23 mouse cellular contexts compared by ENCODE assay signal in genomic region chr1:75231664-75232152, GRCm38 (mm10). TPM values are rescaled to one million over a fixed set of nuclear protein-coding genes. Genes with fewer than 3 reads are reported as not detected.
DNase-seq lines count a peak whose midpoint lies in the region; ATAC-seq and TF ChIP-seq lines count a peak whose summit lies in the region.
"Had no signal": no experiment of that assay in that cellular context is flagged by ENCODE, and none has a peak within 500 bp of the region (broad histone marks: within the 10 kb centered on the region; RNA-seq: fewer than 3 reads in every experiment).

A630095N17Rik (minus strand) TSS chr1:75232102.

- H3K79me3 ChIP-seq in C2C12 (ENCODE audit: low read depth): no peaks in the 10 kb centered on the region

- no peaks in the 10 kb centered on the region for H3K27me3 ChIP-seq in limb, embryonic 15.5 days
- no peaks in the 10 kb centered on the region for H3K27me3 ChIP-seq in limb, embryonic 10.5 days (ENCODE audit: low read depth, poor library complexity, severe bottlenecking)
- H3K27me3 ChIP-seq in megakaryocyte, embryonic 14.5 days (replicated peaks): no peaks in the 10 kb centered on the region
- H3K27me3 ChIP-seq in C2C12 (ENCODE audit: control insufficient read depth, insufficient read depth, insufficient read length): no peaks in the 10 kb centered on the region
- no peaks in the 10 kb centered on the region for H3K27me3 ChIP-seq in stomach, embryonic 15.5 days (replicated peaks)
- H3K27me3 ChIP-seq: heart, embryonic 12.5 days had no signal

- WGBS in limb, embryonic 15.5 days: 53% methylated on average over 5 of the region's 5 CpGs
- WGBS in limb, embryonic 10.5 days: 72% methylated on average over 5 of the region's 5 CpGs
- WGBS in stomach, embryonic 15.5 days: 67% methylated on average over 5 of the region's 5 CpGs

- no peak within 1 kb of the TSS for H3K9ac ChIP-seq in limb, embryonic 15.5 days
- no peak within 1 kb of the TSS for H3K9ac ChIP-seq in stomach, embryonic 15.5 days
- H3K9ac ChIP-seq: forebrain, embryonic 12.5 days; heart, embryonic 12.5 days; hindbrain, embryonic 14.5 days had no signal

- no peak within 1 kb of the TSS for H3K4me2 ChIP-seq in limb, embryonic 15.5 days
- H3K4me2 ChIP-seq in stomach, embryonic 15.5 days: no peak within 1 kb of the TSS
- H3K4me2 ChIP-seq: forebrain, embryonic 12.5 days; heart, embryonic 12.5 days; hindbrain, embryonic 14.5 days had no signal

- H3K4me1 ChIP-seq in limb, embryonic 15.5 days: peaks cover 6% of the 10 kb centered on the region
- H3K4me1 ChIP-seq in limb, embryonic 10.5 days: peaks cover 18% of the 10 kb centered on the region
- peaks cover 96% of the 10 kb centered on the region for H3K4me1 ChIP-seq in megakaryocyte, embryonic 14.5 days
- H3K4me1 ChIP-seq in stomach, embryonic 15.5 days: 0 out of 2 replicates have a peak, but pooled peaks cover 5% of the 10 kb centered on the region

- H3ac ChIP-seq in C2C12 (ENCODE audit: control insufficient read depth, insufficient read length, low read depth): peak within 1 kb of the TSS; percentile 19

- H3K9me3 ChIP-seq in limb, embryonic 15.5 days: no peaks in the 10 kb centered on the region
- H3K9me3 ChIP-seq in limb, embryonic 10.5 days (replicated peaks): no peaks in the 10 kb centered on the region
- H3K9me3 ChIP-seq in megakaryocyte, embryonic 14.5 days: no peaks in the 10 kb centered on the region
- H3K9me3 ChIP-seq in stomach, embryonic 15.5 days: no peaks in the 10 kb centered on the region
- H3K9me3 ChIP-seq: forebrain, embryonic 12.5 days; G1E; heart, embryonic 12.5 days; hindbrain, embryonic 10.5 days had no signal

- TF ChIP-seq CTCF in C2C12 (IDR thresholded peaks at IDR 0.05; ENCODE audit: control insufficient read depth, insufficient read depth, insufficient read length): no peak

- no peak within 1 kb of the TSS for H3K4me3 ChIP-seq in limb, embryonic 15.5 days
- H3K4me3 ChIP-seq in limb, embryonic 10.5 days: no peak within 1 kb of the TSS
- H3K4me3 ChIP-seq in megakaryocyte, embryonic 14.5 days (replicated peaks): peak within 1 kb of the TSS; percentile 56
- H3K4me3 ChIP-seq in C2C12 (ENCODE audit: insufficient read depth, poor library complexity, severe bottlenecking): no peak within 1 kb of the TSS
- no peak within 1 kb of the TSS for H3K4me3 ChIP-seq in stomach, embryonic 15.5 days (replicated peaks)
- H3K4me3 ChIP-seq: forebrain, embryonic 12.5 days; heart, adult 2 months; heart, embryonic 12.5 days; hindbrain, embryonic 10.5 days had no signal

- peak within 1 kb of the TSS; percentile 18; the same call in 1 of the 2 replicates for H3K27ac ChIP-seq in limb, embryonic 15.5 days
- no peak within 1 kb of the TSS for H3K27ac ChIP-seq in limb, embryonic 10.5 days
- 0 out of 2 replicates have a peak within 1 kb of the TSS, but pooled peaks have one; percentile 1 for H3K27ac ChIP-seq in stomach, embryonic 15.5 days
- H3K27ac ChIP-seq: forebrain, embryonic 12.5 days; heart, adult 2 months; hindbrain, embryonic 10.5 days; hindbrain, embryonic 14.5 days had no signal

- no peak for ATAC-seq in limb, embryonic 15.5 days (ENCODE audit: insufficient number of reproducible peaks, low FRiP score, low TSS enrichment, low read depth)
- ATAC-seq in megakaryocyte, adult 5-6 weeks (ENCODE audit: poor library complexity, severe bottlenecking): no peak
- no peak for ATAC-seq in stomach, embryonic 15.5 days (ENCODE audit: insufficient read depth, low FRiP score, low read depth)
- ATAC-seq: forebrain, embryonic 16.5 days had no signal

- no peaks in the 10 kb centered on the region for H3K36me3 ChIP-seq in limb, embryonic 15.5 days
- H3K36me3 ChIP-seq in limb, embryonic 10.5 days: no peaks in the 10 kb centered on the region
- peaks cover 2% of the 10 kb centered on the region for H3K36me3 ChIP-seq in megakaryocyte, embryonic 14.5 days (replicated peaks; ENCODE audit: low read length)
- H3K36me3 ChIP-seq in C2C12 (ENCODE audit: control insufficient read depth, insufficient read depth): no peaks in the 10 kb centered on the region
- H3K36me3 ChIP-seq in stomach, embryonic 15.5 days: no peaks in the 10 kb centered on the region
- H3K36me3 ChIP-seq: forebrain, embryonic 12.5 days; G1E; heart, embryonic 12.5 days; hindbrain, embryonic 10.5 days had no signal

- no peaks in the 10 kb centered on the region for H3K79me2 ChIP-seq in C2C12 (ENCODE audit: control insufficient read depth, insufficient read depth)

- DNase-seq in limb, embryonic 10.5 days (ENCODE audit: low spot score): no peak
- no peak for DNase-seq in cerebellum, adult 11-12 months
- DNase-seq in heart, adult 11 months: no peak
- DNase-seq: adrenal gland, postnatal 25 days; cerebellum, adult 2 months; cerebellum, postnatal 10 days; gastrocnemius, postnatal 10 days; heart, adult 2 months had no signal

TF ChIP-seq in C2C12, 6 proteins besides CTCF, POLR2A, EP300 and RAD21:
- TF ChIP-seq CEBPB (IDR thresholded peaks at IDR 0.05; ENCODE audit: low read depth) (no peak), USF1 (IDR thresholded peaks at IDR 0.05; ENCODE audit: low read depth) (no peak), MYOD1 (IDR thresholded peaks at IDR 0.05; ENCODE audit: control insufficient read depth, insufficient read length, low read depth) (no peak), MAX (IDR thresholded peaks at IDR 0.05) (no peak), FOSL1 (IDR thresholded peaks at IDR 0.05; ENCODE audit: insufficient read depth, low read length, poor library complexity, severe bottlenecking) (no peak), MYOG (IDR thresholded peaks at IDR 0.05; ENCODE audit: control insufficient read depth, extremely low read depth, insufficient read length) (no peak)

RNA-seq across cellular contexts. Expression of gene A630095N17Rik, which starts in this region (rescaled TPM):
- polyA plus RNA-seq in limb, embryonic 15.5 days (2015; fragmentation: Nextera tagmentation; extraction: Ambion mirVana): not detected in 2 replicates
- polyA plus RNA-seq in limb, embryonic 10.5 days (2016; fragmentation: Nextera tagmentation; extraction: Ambion mirVana): not detected in 2 replicates
- polyA plus RNA-seq in megakaryocyte, embryonic 14.5 days (2012; ENCODE audit: insufficient read depth, low replicate concordance): not detected in 2 replicates
- total RNA-seq in megakaryocyte, adult 5-6 weeks (2015): not detected in 2 replicates
- total RNA-seq in megakaryocyte, adult 5-6 weeks (2017): not detected in 2 replicates
- not detected for polyA plus RNA-seq in C2C12 (2012; fragmentation: generic; extraction: Trizol)
- not detected in 2 replicates for polyA plus RNA-seq in stomach, embryonic 15.5 days (2015; fragmentation: Nextera tagmentation; extraction: Ambion mirVana)
- total RNA-seq: adrenal gland, postnatal 25 days; G1E; gastrocnemius, postnatal 10 days; gastrocnemius, postnatal 4 days; heart, adult 2 months; heart, postnatal 25 days had no signal
- polyA plus RNA-seq: cerebellum, adult 2 months; embryonic facial prominence, embryonic 11.5 days; forebrain, embryonic 12.5 days; forebrain, embryonic 16.5 days; frontal cortex, adult 2 months; G1E; heart, adult 2 months; heart, embryonic 12.5 days; hindbrain, embryonic 10.5 days; hindbrain, embryonic 14.5 days had no signal
